Mouse (Mus musculus) c-Kit-negative CD71-positive TER-119-positive erythroid progenitor cells, embryonic 14.5 days (primary cell): ENCODE results near the gene Ppp4r3a.

Source experiments
- DNase-seq: peaks from one replicate; pipeline ENCODE4 v3.0.0-alpha.2; 2013; ENCODE audit warnings: low read depth, low spot score

The Ppp4r3a gene

DNA sequence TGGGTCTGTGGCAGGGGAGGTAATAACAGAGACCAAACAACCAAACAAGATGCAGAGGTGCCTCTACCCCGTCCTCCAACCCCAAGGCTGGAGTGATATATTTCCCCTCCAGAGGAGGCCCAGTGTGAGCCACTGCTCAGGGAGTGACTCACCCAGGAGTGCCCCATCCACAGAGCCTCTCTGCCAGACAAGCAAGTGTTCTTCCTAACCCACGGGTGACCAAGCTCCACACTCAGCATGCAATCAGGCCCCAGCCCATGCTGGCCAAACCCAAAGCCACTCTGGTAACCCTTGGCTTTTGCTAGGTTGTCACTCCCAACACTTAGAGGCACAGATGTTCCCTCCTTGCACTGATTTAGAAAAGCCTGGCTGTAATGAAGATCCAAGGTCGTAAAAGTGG, 90.4 kb downstream of the Ppp4r3a start:
- no peak for DNase-seq

GRCm38 (mm10) chr12:100992505-100992904, 91.0 kb downstream of the Ppp4r3a start:
- no peak for DNase-seq

GRCm38 (mm10) chr12:100991119-100991518, 92.4 kb downstream of the Ppp4r3a start:
- no peak for DNase-seq

DNA sequence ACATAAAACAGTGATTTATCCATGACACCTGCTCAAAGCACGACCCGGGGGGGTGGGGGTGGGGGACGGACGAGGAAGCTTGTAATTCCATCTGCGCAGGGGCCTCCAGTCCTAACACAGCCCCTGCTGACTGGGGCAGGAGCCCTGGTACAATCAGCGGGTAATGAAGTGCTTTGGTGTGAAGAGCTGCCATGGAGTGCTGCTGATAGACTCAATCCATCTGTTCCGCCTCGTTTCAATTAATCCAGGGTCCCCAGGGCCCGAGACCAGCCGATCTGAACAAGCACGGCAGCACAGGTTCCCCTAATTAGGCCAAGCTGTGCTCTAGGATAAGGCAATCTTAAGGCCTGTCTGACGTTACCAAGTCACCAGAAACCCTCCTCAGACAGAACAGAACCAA, 93.2 kb downstream of the Ppp4r3a start:
- no peak for DNase-seq

DNA sequence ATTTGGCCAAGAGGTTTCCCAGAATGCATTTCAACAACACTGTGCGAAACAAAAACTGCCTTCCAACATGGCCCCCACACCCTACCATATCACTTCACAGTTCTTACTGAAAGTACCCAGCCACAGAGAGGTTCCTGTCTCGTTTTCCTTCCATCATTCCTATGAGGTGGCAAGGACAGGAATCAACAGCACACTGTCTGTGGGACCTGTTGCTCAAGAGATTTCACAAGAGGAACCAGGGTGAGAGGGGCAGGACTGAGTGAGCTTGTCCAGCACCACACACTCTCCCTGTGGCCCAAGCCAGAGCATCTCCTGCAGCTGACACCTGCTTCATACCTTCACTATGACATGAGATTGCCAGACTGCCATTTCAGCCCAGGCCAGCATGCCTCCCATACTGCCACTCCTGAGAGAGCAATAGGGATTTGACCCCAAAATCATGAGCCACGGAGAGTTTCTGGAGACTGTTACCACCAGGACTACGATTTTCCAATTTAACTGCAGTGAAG, 93.7 kb downstream of the Ppp4r3a start:
- no peak for DNase-seq
